Mouse (Mus musculus) G1E (cell line): ENCODE results near the gene Iqschfp. TPM values are rescaled to one million over a fixed set of nuclear protein-coding genes. Genes with fewer than 3 reads are reported as not detected.

Experiments used
- ATAC-seq: 2 replicates; pipeline ENCODE4 v1.8.0; 2016; ENCODE audit warnings: mild to moderate bottlenecking; ENCODE audit not compliant: insufficient number of reproducible peaks, poor library complexity, low FRiP score, severe bottlenecking; ENCODE audit errors: extremely low read depth
- DNase-seq: peaks from one replicate; pipeline ENCODE4 v3.0.0; 2012; ENCODE audit warnings: low spot score
- H3K27me3 ChIP-seq: 2 replicates; pipeline ENCODE4 v1.6.1; 2012; ENCODE audit warnings: mild to moderate bottlenecking, low read length, inconsistent platforms; ENCODE audit not compliant: insufficient read depth
- H3K36me3 ChIP-seq: replicated peaks from 2 replicates; pipeline ENCODE3; 2012; ENCODE audit warnings: mild to moderate bottlenecking, inconsistent platforms
- H3K4me1 ChIP-seq: 2 replicates; pipeline ENCODE4 v1.6.1; 2012; ENCODE audit warnings: low read depth, low read length, inconsistent platforms, mixed read lengths; ENCODE audit not compliant: insufficient read depth
- H3K4me3 ChIP-seq: 2 replicates; pipeline ENCODE4 v1.5.1; 2012; ENCODE audit warnings: low read depth, mild to moderate bottlenecking, inconsistent platforms, low read length, moderate library complexity, mixed read lengths
- H3K9me3 ChIP-seq: replicated peaks from 2 replicates; pipeline ENCODE4 v1.6.1; 2012; ENCODE audit warnings: inconsistent platforms
- CTCF ChIP-seq: IDR thresholded peaks from 2 replicates; pipeline ENCODE4 v1.5.1; 2012; ENCODE audit warnings: low read depth, low read length, inconsistent platforms, mixed read lengths
- GATA1 ChIP-seq: IDR thresholded peaks from 2 replicates; pipeline ENCODE4 v1.6.1; 2012; ENCODE audit warnings: borderline replicate concordance, low read length, inconsistent platforms, mixed read lengths
- GATA2 ChIP-seq: IDR thresholded peaks from 2 replicates; pipeline ENCODE4 v1.6.1; 2012; ENCODE audit warnings: low read depth, low read length, inconsistent platforms, borderline replicate concordance
- POLR2AphosphoS5 ChIP-seq: IDR thresholded peaks from 2 replicates; pipeline ENCODE4 v1.6.1; 2012; ENCODE audit warnings: low read depth, low read length, inconsistent platforms; ENCODE audit not compliant: insufficient replicate concordance
- TAL1 ChIP-seq: conservative IDR thresholded peaks from 2 replicates; pipeline ENCODE4 v1.6.1; 2012; ENCODE audit warnings: low read depth, low read length, inconsistent platforms, mixed read lengths
- polyA plus RNA-seq: library from polyadenylated mRNA; stranded (reverse); fragments of >175 nt; gene quantifications from 2 replicates; pipeline ENCODE4 v1.2.3, GENCODE M21; 2012
- total RNA-seq, 2 experiments: library from RNA; stranded (forward) in 1 of 2; stranded (reverse) in 1 of 2; fragments of 200-1000 nt in 1 of 2; fragments of >200 nt in 1 of 2; fragmentation: Nextera tagmentation in 1 of 2; gene quantifications; 2 replicates each; pipeline ENCODE4 v1.2.3; 2014 to 2017

Gene Iqschfp
- total and polyA plus RNA-seq, 3 experiments = not detected

GRCm38 (mm10) chr3:68252335-68252734 is 360.3 kb downstream of the Iqschfp start:
- TF ChIP-seq GATA1 (no peak), CTCF (no peak), TAL1 (no peak), POLR2AphosphoS5 (no peak), GATA2 (no peak)
- peaks cover 11% of the 10 kb centered on the region for H3K9me3 ChIP-seq
- no peak overlapping the region for H3K4me3 ChIP-seq
- ATAC-seq (no peak), DNase-seq (no peak)
- H3K27me3 ChIP-seq = no peaks in the 10 kb centered on the region
- no peaks in the 10 kb centered on the region for H3K36me3 ChIP-seq
- no peaks in the 10 kb centered on the region for H3K4me1 ChIP-seq

DNA sequence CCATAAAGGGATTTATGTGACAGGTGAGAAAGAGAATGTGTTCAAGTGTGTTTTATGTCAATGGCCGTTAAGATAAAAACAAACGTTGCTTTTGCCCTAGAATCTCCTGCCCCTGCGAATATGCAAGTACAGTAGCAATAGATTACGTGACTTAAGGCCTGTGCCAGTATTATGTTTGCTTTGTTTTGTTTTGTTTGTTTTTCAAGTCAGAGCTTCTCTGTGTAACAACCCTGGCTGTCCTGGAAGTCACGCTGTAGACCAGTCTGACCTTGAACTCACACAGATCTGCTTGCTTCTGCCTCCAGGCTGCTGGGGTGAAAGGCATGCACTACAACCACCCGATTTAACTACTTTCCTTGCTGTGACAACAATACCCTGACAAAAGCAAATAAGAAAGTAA is 370.3 kb downstream of the Iqschfp start:
- peaks cover 10% of the 10 kb centered on the region; the same call in 1 of the 2 replicates for H3K9me3 ChIP-seq
- TF ChIP-seq GATA1 (no peak), CTCF (no peak), TAL1 (no peak), GATA2 (no peak), POLR2AphosphoS5 (no peak)
- ATAC-seq = no peak

DNA sequence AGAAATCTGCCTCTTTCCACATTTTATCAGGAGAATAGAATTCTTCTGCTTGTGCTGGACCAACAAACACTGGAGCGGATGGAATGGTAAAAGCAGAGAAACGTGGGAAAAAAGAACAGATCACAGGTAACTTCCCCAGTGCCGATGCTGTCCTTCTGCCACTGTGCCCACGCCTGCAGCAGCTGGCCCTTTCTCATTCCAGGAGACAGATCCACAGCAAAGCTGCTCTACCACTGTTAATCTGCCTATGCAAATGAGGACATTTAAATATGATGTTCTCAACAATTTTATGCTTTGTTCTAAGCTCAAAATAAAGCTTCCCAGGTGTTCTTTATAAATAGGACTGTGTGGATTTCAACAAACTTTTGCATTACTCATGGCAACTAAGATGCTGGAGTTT is 375.9 kb downstream of the Iqschfp start:
- no peak for ATAC-seq
- H3K27me3 ChIP-seq = no peaks in the 10 kb centered on the region
- peaks cover 21% of the 10 kb centered on the region for H3K9me3 ChIP-seq
- no peaks in the 10 kb centered on the region for H3K4me1 ChIP-seq
- no peak for DNase-seq
- no peaks in the 10 kb centered on the region for H3K36me3 ChIP-seq
- H3K4me3 ChIP-seq = no peak overlapping the region
- no peak for TF ChIP-seq CTCF

More for the DNA sequence above, 370.3 kb downstream of the Iqschfp start:
- Histone ChIP-seq H3K4me3 (no peak overlapping the region), H3K36me3 (no peaks in the 10 kb centered on the region), H3K27me3 (no peaks in the 10 kb centered on the region), H3K4me1 (no peaks in the 10 kb centered on the region)
- DNase-seq = no peak

- TF ChIP-seq GATA1 (no peak), TAL1 (no peak), POLR2AphosphoS5 (no peak), CTCF (no peak), GATA2 (no peak)
- H3K9me3 ChIP-seq = peaks cover 25% of the 10 kb centered on the region
- no peaks in the 10 kb centered on the region for H3K36me3 ChIP-seq
- H3K4me3 ChIP-seq = no peak overlapping the region
- DNase-seq (no peak), ATAC-seq (no peak)
- no peaks in the 10 kb centered on the region for H3K4me1 ChIP-seq
- H3K27me3 ChIP-seq = no peaks in the 10 kb centered on the region
Measured at GRCm38 (mm10) chr3:68269251-68269650, 377.2 kb downstream of the Iqschfp start.

DNA sequence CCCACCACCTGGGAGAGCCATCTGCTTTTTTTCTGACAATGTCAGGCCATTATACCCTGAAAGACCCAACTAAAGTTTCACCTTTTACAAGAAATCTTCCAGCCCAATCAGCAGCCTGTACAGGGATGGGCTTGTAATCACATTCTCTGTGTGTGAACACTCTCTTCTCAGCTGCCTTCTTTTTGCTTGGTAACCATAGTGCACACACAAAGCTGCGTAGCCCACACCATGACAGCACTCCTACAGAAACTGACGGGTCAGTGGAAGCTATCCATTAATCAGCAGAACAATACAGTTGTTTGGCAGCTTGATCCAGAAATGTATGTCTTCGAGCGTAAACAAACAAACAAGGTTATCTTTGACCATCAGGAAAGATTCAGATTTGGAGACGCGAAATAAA is 378.2 kb downstream of the Iqschfp start:
- H3K9me3 ChIP-seq = peaks cover 25% of the 10 kb centered on the region

GRCm38 (mm10) chr3:68271457-68271856 is 379.4 kb downstream of the Iqschfp start:
- Histone ChIP-seq H3K4me3 (no peak overlapping the region), H3K4me1 (no peaks in the 10 kb centered on the region), H3K27me3 (no peaks in the 10 kb centered on the region), H3K36me3 (no peaks in the 10 kb centered on the region), H3K9me3 (peaks cover 24% of the 10 kb centered on the region)
- DNase-seq (no peak), ATAC-seq (no peak)
- no peak for TF ChIP-seq POLR2AphosphoS5

More for the DNA sequence above, 378.2 kb downstream of the Iqschfp start:
- TF ChIP-seq TAL1 = no peak
- no peak for TF ChIP-seq CTCF
- no peak for TF ChIP-seq GATA2
- TF ChIP-seq POLR2AphosphoS5 = no peak
- TF ChIP-seq GATA1 = no peak
- ATAC-seq (no peak), DNase-seq (no peak)
- Histone ChIP-seq H3K4me3 (no peak overlapping the region), H3K27me3 (no peaks in the 10 kb centered on the region), H3K36me3 (no peaks in the 10 kb centered on the region), H3K4me1 (no peaks in the 10 kb centered on the region)

- H3K4me1 ChIP-seq = no peaks in the 10 kb centered on the region
- DNase-seq (no peak), ATAC-seq (no peak)
- TF ChIP-seq TAL1 = no peak
- no peak for TF ChIP-seq CTCF
- no peak for TF ChIP-seq GATA2
- H3K36me3 ChIP-seq = no peaks in the 10 kb centered on the region
- H3K4me3 ChIP-seq = no peak overlapping the region
- no peaks in the 10 kb centered on the region for H3K27me3 ChIP-seq
- peaks cover 22% of the 10 kb centered on the region for H3K9me3 ChIP-seq
Measured at GRCm38 (mm10) chr3:68271881-68272280, 379.8 kb downstream of the Iqschfp start.
